ENCODE assay signal across 8 mouse cellular contexts in genomic region chr5:101825111-101825911, GRCm38 (mm10).
DNase-seq lines count a peak whose midpoint lies in the region; TF ChIP-seq lines count a peak whose summit lies in the region.
"Had no signal": no experiment of that assay in that cellular context is flagged by ENCODE, and none has a peak within 500 bp of the region (broad histone marks: within the 10 kb centered on the region; RNA-seq: fewer than 3 reads in every experiment).

No protein-coding gene starts in this region.

- no peak overlapping the region for H3K4me2 ChIP-seq in myocyte (ENCODE audit: low read depth)

- no peak overlapping the region for H3K4me3 ChIP-seq in brown adipose tissue, adult 24 weeks (ENCODE audit: insufficient read depth, low read depth, low read length)
- no peak overlapping the region for H3K4me3 ChIP-seq in myocyte
- no peak overlapping the region for H3K4me3 ChIP-seq in gastrocnemius, adult 2 months

- peaks cover 9% of the 10 kb centered on the region for H3K27me3 ChIP-seq in myocyte (ENCODE audit: control insufficient read depth, insufficient read depth, insufficient read length)

- peak overlapping the region; percentile 74 for H3K27ac ChIP-seq in brown adipose tissue, adult 24 weeks (replicated peaks; ENCODE audit: low read depth, low read length)
- no peak overlapping the region for H3K27ac ChIP-seq in gastrocnemius, adult 2 months

- H3ac ChIP-seq in myocyte (ENCODE audit: control insufficient read depth, insufficient read length) = no peak overlapping the region

- no peak for TF ChIP-seq CTCF in gastrocnemius, adult 2 months (IDR thresholded peaks at IDR 0.05)

- intact Hi-C loops in left cerebral cortex, postnatal 14 days (cut with DNase I) = no loop called here
- intact Hi-C loops in gastrocnemius, adult 2 months (cut with DNase I) = no loop called here

- H3K4me1 ChIP-seq in brown adipose tissue, adult 24 weeks (ENCODE audit: control insufficient read depth, insufficient read depth, insufficient read length, low read length) = peaks cover 34% of the 10 kb centered on the region

- H3K79me2 ChIP-seq in myocyte (ENCODE audit: control insufficient read depth, insufficient read depth) = no peaks in the 10 kb centered on the region

- H3K36me3 ChIP-seq in myocyte (ENCODE audit: control insufficient read depth, insufficient read depth) = no peaks in the 10 kb centered on the region

- peak; percentile 26 to 35 for DNase-seq in left cerebral cortex, postnatal 14 days (ENCODE audit: low spot score in 2 of 2)
- no peak for DNase-seq in left cerebral cortex, adult 8-10 months (ENCODE audit: low spot score in 2 of 2)
- peak; percentile 24 for DNase-seq in fibroblast of lung, adult 2 months (ENCODE audit: low read depth)
- no peak for DNase-seq in gastrocnemius, adult 2 months
- DNase-seq in spleen, adult 12 weeks (ENCODE audit: low spot score) = no peak
- DNase-seq: thymus, adult 2 months had no signal

- no peak for TF ChIP-seq POLR2A in myocyte (IDR thresholded peaks at IDR 0.05; ENCODE audit: insufficient read length, low read depth)

TF ChIP-seq in myocyte, 11 proteins besides CTCF, POLR2A, EP300 and RAD21:
- TF ChIP-seq MYOD1 (IDR thresholded peaks at IDR 0.05; ENCODE audit: control insufficient read depth in 1 of 3, insufficient read length in 2 of 3, low read depth in 2 of 3) (no peak), MAX (IDR thresholded peaks at IDR 0.05; ENCODE audit: low read depth) (no peak), REST (IDR thresholded peaks at IDR 0.05; ENCODE audit: insufficient read depth, insufficient read length) (no peak), SRF (IDR thresholded peaks at IDR 0.05; ENCODE audit: control insufficient read depth, insufficient read length, low read depth) (peak; percentile 52), MYOG (IDR thresholded peaks at IDR 0.05; ENCODE audit: control insufficient read depth in 1 of 3, insufficient read depth in 1 of 3, insufficient read length in 2 of 3, low read depth in 2 of 3) (no peak), TCF12 (IDR thresholded peaks at IDR 0.05; ENCODE audit: insufficient read depth, poor library complexity, severe bottlenecking) (no peak)

Comparison
In these comparisons a context has a peak if more than half of its experiments do, and no peak if none do; other contexts are left out.
1. DNase-seq: peak in left cerebral cortex, postnatal 14 days (2 of 2) and fibroblast of lung, adult 2 months (single experiment); none in left cerebral cortex, adult 8-10 months (0 of 2), gastrocnemius, adult 2 months (single experiment) and spleen, adult 12 weeks (single experiment).